Mouse (Mus musculus) spleen, postnatal 36 days (tissue): ENCODE results near the gene Mapk8ip2.
"Not testable (repeated sequence)": the region's sequence is repeated elsewhere in the genome, so short reads cannot be mapped to it uniquely, and the experiment has no call there.

Source experiments
- DNase-seq, 2 experiments: peaks; one replicate each; pipeline ENCODE4 v3.0.0; 2022; ENCODE audit warnings: low spot score in 2 of 2, mixed read lengths in 1 of 2

Mapk8ip2 gene

DNA sequence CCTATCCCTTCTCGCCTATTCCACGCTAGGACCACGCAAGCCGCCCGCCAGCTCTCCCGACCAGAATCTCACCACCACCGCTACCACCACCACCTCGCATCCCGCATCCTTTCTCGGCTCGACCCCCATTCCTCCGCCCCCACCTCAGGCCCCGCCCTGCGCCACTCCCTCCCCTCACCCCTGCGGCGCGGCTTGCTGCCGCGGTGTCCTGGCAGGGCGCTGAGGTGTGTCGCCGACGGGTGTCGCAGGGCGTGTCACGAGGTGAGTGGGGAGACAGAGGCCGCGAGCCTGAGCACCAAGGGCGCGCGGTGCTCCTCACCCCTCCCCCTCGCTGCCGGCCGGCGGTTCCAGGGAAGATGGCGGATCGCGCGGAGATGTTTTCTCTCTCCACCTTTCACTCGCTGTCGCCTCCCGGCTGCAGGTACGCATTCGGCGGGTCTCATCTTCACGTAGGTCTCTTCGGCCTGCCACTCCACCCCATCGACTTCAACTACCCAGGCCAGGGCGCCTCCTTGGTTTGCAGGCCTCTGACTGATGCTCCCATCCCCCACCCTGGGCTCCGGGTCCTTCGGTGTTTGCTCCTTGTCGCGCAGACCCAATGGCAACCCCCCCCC lies at the start of gene Mapk8ip2:
TSS of gene Mapk8ip2 (plus strand) at position 49 of the 614 bp plus-strand sequence.
- no peak for DNase-seq

DNA sequence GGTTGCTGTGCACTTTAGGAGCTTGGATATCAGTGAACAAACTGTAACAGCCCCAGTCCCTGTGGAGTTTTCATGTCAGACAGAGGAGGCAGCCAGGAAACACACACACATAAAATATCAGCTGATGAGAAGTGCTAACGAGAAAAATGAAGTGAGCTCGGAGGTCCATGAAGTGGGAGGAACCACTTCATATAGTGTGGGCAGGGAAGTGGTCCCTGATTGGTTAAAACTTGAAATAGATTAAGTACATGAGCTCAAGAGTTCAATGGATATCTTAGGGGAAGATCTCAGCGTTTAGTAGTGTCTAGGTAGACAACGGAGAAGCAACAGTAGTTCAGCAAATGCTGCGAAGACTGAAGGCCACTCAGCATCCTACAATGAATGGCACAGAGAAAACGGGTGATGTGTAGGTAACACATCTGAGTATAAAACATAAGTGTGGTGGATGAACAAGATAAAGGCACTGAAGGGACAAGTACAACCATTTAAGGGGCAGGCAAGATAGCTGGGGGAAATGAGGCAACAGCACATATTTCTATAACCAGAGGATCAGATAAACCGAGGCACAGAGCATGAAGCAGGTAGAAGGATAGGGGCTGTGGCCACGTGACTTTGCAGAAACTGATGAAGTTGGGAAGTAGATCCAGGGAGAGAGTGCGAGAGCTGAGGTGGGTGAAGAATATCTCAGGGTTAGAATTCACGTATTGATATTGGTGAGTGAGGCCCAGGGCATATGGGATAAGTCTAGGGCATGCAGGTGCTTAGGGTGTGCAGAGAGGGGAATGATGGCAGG lies 48.7 kb upstream of the Mapk8ip2 start:
- DNase-seq: no peak

DNA sequence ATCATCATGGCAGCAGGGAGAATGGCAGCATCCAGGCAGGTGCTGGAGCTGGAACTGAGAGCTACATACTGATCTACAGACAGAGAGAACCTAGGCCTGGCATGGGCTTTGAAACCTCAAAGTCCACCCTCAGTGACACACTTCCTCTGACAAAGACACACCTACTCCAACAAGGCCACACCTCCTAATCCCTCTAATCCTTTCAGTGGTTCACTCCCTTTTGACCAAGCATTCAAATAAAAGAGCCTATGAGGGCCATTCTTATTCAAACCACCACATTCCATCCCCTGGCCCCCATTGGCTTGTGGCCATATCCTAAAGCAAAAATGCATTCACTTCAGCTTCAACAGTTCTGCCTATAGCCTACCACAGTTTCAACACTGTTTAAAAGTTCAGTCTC lies 47.0 kb upstream of the Mapk8ip2 start:
- DNase-seq: no peak

DNA sequence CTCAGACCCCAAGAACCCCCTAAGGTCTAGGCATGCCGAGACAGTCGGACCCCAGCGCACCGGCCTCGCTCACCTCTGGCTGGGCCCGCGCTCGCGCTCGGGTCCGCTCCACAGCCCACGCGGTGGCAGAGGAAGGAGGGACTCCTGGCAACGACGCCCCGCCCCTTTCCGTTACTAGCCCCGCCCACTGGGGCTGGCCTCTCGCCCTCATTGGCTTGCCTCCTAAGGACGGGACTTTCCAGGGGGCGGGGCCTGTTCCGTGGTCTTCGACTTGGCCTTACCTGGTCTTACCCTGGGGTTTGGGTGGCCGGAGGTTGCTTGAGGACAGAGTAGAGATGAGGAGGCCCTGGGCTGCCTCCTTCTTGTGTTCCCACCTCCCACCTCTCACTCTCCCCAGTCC lies 43.6 kb upstream of the Mapk8ip2 start, which contains the start of gene Syce3:
TSS of gene Syce3 (minus strand) at position 386 of the 400 bp plus-strand sequence.
- no peak for DNase-seq

DNA sequence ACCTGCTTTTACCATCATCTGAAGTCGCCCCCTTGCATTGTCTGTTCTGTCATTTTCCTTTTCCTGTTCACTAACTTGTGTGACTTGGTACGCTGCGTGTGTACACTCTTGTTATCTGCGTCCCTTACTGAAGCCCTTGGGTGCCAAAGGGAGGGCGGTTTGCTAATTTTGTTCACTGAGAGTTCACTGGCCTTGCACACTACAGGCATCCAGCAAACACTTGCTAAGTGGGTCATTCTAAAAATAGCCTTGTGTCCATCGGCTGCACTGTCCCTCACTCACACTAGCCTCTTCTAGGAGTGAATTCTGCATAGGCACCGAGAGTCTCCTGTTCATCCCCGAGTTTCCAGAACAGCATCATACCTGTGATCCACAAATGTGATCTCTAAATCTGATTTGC lies 38.4 kb upstream of the Mapk8ip2 start:
- DNase-seq: no peak

DNA sequence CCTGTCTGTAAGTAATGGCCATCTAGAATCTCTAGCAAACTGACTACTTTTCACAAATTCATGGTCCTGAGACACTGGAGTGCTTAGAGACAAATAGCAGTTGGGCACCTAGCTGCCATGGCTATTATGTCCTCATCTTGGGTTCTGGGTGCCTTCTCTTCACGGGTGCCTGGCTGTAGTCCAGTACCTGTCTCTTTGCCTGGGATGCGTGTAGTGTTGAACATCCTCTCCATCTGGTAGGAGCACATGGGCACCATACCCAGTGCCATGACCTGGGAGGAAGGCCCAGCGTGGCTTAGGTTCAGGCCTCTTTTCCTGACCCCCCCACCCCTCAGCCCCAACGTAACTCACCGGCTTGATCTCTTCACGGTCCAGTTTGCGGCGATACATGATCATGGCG lies 31.8 kb upstream of the Mapk8ip2 start:
- DNase-seq: no peak

DNA sequence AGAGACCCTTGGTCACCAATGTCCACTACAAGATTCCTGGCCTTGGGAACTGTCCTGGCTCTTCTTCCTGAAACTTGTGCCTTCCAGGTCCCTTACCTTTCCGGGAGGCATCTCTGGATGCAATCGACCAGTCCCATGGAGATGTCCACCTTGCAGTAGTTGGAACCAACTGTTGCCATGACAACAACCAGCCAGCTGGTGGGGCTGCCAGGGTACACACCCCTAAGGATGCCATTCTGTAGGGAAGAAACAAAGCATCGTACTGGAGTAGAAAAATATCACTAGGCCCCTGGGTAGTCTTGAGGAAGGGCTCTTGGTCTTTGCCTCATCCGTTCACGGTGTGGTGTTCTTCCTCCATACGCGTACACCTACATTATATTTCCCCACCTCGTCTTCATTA lies 29.1 kb upstream of the Mapk8ip2 start:
- DNase-seq: no peak

DNA sequence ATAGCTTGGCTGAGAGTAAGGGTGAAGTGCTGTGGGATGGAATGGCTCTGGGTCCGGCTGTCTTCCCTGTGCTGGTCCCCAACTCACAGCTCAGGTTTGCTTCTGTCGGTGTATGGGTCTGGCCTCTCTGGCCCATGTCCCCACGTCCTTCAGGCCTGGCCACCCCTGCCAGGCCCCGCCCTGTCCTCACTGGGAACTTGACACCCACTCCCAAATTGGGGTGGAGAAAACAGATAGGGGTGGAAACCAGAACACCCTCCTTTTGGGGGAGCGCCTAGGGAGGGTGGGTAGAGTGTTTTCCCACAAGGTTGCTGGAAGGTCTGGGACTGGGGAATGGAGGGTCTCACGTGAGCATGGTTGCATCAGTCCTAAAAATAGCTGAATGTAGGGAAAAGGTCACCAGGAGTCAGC lies 28.0 kb upstream of the Mapk8ip2 start, which contains the start of gene Cpt1b:
TSS of gene Cpt1b (minus strand) at position 153 of the 411 bp plus-strand sequence.
- DNase-seq: no peak

DNA sequence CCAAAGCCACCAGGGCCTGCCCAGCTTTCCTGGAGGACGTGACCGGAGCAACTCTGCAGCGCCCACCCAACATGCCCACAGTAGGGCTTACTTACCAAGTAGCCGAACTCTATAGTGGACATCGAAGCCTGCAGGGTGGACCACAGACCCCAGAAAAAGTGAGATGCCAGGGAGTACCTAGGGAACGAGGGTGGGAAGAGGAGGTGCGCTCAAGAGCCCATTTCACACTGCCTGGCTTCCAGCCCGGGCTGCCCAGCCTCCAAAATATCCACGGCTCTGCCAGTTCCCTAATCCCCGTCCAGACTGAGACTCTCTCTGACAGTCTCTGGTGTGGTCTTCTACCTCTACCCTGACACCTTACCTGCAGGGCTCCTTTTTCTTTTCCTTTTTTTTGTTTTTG lies 27.0 kb upstream of the Mapk8ip2 start:
- no peak for DNase-seq

DNA sequence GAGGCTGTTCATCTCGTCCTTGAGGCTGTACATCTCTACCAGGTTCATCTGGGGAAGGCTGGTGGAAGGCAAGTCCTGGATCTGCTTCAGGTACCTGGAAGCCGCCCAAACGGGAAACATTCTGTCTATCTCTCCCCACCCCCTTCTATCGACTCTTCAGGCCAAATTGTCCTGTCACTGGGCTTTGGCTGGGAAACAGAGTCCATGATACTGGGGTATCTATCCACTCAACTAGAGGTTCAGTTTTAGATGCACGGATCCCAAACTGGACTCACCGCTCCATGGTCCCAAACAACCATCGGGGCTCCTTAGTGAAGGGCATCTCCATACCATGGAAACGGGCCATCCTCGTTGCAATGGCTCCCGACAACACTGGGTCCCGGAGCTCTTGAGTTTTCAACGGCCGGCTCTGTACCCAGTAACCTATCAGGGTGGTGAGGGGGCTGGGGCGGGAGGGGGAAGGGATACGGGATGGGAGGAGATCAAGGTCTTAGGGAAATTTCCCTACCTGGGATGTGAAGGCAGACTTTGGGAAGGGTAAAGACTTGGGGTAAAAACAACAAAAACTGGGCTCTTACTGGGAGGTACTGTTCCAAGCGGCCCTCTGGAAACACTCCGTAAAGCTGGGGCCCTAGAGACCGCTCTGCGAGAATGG lies 25.4 kb upstream of the Mapk8ip2 start:
- no peak for DNase-seq

DNA sequence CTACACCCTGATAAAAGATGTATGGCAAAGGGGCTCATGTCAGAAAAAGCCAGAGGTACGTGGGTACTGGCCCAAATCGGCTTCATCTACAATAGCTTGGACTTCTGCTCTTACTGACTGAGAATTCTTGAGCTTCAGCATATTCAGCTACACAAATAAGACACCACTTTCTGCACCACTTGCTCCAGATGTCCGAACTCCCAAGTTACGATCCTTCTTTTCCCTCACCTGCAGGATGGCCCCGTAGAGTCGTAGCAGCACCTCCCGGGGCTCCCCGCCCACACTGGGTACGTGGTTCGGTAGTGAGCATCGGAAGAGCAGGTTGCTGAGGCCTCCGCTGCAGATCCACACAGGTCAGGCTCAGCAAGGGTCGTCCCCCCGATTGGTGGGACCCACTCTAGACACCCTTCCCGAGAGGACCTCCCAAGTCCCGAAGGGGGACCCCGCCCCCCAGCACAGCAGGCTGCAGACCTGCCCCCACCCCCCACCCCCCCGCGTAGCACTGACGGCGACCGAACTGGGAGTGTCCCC lies 24.8 kb upstream of the Mapk8ip2 start:
- DNase-seq: no peak

DNA sequence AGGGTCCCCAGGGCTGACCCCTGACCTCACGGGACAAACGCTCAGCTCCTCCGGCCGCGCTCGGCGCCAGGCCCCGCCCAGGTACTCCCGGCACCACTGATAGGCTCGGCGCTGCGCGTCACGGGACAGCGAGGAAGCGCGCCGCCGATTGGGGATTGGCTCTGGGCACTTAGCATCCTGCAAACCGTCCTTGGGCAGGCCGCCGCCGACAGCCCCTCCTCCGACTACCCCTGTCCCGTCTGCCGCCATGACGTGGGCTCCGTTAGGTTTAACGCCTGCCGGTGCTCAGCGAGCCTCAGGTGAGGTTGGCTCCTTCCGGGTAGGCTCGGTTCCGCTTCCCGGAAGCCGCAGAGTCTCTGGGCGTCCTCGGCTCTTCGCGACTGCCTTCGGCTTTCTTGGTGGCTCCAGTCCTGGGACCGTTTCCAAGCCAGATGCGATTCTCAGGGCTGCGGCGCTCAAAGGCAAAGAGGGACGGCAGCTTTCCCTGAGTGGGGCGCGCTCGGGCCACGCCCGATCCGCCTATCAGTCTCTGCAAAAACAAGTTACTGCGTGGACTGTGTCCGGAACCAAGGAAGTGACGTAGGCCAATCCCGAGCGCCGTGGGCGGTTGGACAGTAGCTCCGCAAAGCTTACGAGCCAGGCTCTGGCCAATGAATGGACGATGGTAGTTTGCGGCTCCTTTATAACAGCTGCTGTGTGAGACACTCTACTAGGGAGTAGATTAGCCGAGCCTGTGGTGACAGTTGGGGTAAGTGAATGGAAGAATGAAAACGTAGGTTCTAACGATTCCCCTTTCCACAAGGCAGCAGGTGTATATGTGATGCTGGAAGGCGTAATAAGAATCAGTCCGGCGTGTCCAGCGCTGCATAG lies 24.1 kb upstream of the Mapk8ip2 start, which contains the start of the genes C730034F03Rik, Gm44502 and Chkb:
TSS of gene C730034F03Rik (plus strand) at position 238 of the 870 bp plus-strand sequence.
TSS of gene Gm44502 (minus strand) at position 345 of the 870 bp plus-strand sequence.
TSS of gene Chkb (minus strand) at position 557 of the 870 bp plus-strand sequence.
- peak; percentile 91 to 93 for DNase-seq

DNA sequence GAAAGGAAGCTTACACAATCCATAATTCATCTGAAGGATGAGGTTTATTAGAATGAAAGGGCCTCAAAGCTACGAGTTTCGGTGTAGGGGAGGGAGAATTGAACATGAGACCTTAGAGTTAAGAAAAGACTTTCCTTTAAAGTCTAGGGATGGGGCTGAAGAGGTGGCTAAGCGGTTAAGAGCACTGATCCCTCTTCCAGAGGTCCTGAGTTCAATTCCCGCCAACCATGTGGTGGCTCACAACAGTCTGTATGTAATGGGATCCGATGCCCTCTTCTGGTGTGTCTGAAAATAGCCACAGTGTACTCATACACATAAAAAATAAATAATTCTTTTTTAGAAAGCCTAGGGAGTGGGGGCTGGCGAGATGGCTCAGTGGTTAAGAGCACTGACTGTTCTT lies 23.4 kb upstream of the Mapk8ip2 start:
- DNase-seq: no peak

DNA sequence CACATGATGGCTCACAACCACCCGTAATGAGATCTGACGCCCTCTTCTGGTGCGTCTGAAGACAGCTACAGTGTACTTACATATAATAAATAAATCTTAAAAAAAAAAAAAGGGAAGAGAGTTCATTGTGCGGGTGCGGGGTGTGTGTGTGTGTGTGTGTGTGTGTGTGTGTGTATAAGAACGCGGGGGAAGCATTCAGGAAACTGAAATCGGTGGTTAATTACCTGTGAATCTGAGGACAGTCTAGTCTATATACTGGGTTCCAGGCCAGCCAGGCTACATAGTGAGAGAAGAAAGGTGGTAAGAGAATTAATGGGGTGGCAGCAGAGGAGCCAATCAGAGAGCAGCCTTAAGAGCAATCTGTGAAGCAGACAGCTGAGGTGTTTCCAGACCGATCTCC lies 22.9 kb upstream of the Mapk8ip2 start:
- DNase-seq: not testable (repeated sequence)

DNA sequence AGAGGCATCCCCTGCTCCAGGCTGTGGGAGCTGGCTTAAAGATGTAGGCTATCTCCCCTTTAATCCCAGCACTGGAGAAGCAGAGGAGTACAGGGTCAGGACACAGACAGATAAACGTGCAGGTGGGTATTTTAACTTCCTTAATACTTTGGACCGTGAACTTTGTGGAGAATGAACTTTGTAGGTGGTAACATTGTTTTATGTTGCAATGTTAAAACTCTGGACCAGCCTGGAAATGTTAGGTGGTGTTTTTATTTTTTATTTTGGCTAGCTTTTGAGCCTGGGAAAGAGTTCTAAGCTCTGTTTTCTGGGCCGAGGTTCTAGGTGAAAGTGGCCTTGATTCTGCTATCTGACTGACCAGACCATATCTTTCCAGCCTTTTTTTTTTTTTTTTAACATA lies 22.4 kb upstream of the Mapk8ip2 start:
- DNase-seq: no peak

DNA sequence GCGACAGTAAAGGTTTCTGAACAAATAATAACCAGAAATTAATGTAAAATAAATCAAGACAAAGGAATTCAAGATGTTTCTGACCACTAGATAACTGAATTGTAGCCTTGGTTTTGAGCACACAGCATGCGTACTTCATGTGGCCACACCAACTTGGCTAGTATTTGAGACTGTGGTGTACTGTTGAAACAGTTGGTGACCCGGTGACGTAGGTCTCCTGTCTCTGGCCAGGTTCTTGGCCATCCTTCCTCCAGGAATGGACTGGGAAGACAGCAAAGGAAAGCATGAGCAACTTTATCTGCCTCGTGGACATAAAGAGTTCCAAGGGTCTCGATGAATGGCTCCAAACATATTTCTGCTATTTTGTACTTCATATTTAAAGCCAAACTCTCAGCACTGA lies 21.9 kb upstream of the Mapk8ip2 start:
- DNase-seq: no peak

DNA sequence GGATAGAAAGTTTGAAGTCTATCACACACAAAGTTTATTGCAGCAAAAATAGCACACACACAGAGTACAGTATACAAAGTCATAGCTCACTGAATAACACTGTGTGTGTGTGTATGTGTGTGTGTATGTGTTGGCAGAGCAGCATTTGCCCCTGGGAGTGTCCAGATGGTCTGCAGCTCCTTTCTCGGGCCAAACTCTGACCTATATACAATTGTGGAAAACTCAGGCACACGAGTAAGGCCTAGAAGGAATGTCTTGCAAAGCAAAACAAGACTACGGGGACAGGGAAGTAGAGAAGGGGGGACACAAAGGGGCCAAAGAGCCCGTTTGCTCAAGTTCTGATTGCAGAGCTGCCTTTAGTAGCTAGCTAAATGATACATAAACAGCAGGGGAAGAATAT lies 20.8 kb upstream of the Mapk8ip2 start:
- no peak for DNase-seq

DNA sequence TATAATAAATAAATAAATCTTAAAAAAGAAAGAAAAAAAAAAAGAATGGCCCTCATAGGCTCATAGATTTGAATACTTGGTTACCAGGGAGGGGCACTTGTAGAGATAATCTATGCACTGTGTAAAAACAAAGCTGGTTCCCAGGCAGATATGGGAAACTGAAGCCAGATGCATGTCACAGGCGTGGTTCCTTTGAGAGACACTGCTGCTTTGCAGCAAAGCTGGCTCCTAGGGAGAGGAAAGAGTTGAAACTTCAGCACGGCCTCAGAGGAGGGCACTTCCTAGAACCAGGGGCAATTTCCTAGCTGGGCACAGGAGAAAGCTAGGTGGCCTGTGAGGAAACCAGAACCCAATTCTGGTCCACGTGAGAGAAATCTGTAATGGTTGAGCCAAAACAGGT lies 19.6 kb upstream of the Mapk8ip2 start:
- DNase-seq: no peak

DNA sequence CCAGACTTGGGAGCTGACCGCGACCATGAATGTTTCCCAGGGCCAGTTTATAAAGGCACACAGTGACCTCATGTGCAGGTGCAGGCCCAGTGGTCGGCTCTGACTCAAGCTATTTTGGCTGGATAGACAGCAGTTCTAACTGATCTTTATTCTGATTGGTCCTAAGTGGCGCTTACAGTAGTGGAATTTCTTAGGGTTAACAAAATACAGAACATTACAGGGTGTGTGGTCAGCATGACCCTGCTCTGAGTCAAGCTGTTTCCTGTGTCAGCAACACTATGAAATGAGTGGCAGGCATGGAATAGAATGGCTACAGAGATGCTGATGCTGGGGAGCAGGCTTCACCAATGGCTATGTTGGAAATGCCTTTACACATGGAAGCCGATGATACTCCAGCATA lies 17.8 kb upstream of the Mapk8ip2 start:
- no peak for DNase-seq

DNA sequence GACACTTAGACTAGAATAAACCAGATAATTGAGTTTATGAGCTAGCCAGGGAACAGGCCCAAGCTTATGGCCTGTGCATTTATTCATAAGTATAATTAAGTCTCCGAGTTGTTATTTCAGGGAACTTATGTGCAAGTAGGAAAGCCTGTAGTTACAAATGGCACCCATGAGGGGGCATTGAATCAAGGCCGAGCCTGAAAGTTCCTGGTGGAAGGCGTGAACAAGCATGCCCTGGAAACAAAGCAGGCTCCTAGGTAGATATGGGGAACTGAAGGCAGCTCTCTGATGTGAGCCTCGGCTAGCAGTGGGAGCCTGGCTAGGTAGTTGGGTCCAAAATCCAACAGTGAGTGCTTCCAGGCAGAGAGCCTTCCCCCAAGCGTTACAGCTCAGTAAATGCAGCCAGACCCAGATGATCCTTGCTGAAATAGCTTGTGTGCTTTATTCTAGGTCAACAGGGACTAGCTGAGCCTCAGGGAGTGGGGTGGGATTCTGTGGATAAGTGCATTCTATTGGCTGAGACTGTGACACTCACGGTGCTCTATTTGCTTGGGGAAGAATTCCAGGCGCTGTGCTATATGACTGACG lies 11.1 kb upstream of the Mapk8ip2 start:
- DNase-seq: no peak
